Mouse (Mus musculus) erythroid progenitor cell, adult 5-6 weeks (primary cell): ENCODE measurements around the gene Tff1. TPM values are rescaled to one million over a fixed set of nuclear protein-coding genes. Genes with fewer than 3 reads are reported as not detected.

Experiments
- ATAC-seq: replicated peaks from 2 replicates; pipeline ENCODE4 v1.8.0; 2016; ENCODE audit warnings: moderate number of reproducible peaks, mild to moderate bottlenecking, moderate TSS enrichment, inconsistent platforms; ENCODE audit not compliant: poor library complexity, low FRiP score, severe bottlenecking
- total RNA-seq, 2 experiments: library from RNA; stranded (forward) in 1 of 2; stranded (reverse) in 1 of 2; fragments of 150-400 nt in 1 of 2; fragments of 186-747, 209-891 nt in 1 of 2; gene quantifications; 2 replicates each; pipeline versions ENCODE4 v1.2.3 to v1.2.4; 2015 to 2017; ENCODE audit warnings: low replicate concordance in 2 of 2

The Tff1 gene
- total RNA-seq, 2 experiments from 2014 or later = not detected

- no peak for ATAC-seq
Observed at GRCm38 (mm10) chr17:31116063-31116462, 49.0 kb downstream of the Tff1 start.

GRCm38 (mm10) chr17:31113191-31113856 lies 51.8 kb downstream of the Tff1 start:
- no peak for ATAC-seq

Other genes starting within 250 kb of the Tff1 start
- not detected in 2 replicates for gene Umodl1, start 210.6 kb downstream of the Tff1 start, total RNA-seq (2015; ENCODE audit: low replicate concordance)
- gene Umodl1, start 210.6 kb downstream of the Tff1 start, total RNA-seq (2017; ENCODE audit: low replicate concordance) = not detected in 2 replicates
- gene Abcg1, start 107.6 kb downstream of the Tff1 start, total RNA-seq (2015; ENCODE audit: low replicate concordance) = 6.5 and 6.7 TPM in 2 replicates
- gene Abcg1, start 107.6 kb downstream of the Tff1 start, total RNA-seq (2017; ENCODE audit: low replicate concordance) = 3.6 and 9.9 TPM in 2 replicates
- gene Tff3, start 35.6 kb downstream of the Tff1 start, total RNA-seq (2015; ENCODE audit: low replicate concordance) = not detected in 2 replicates
- not detected in 2 replicates for gene Tff3, start 35.6 kb downstream of the Tff1 start, total RNA-seq (2017; ENCODE audit: low replicate concordance)
- gene Tff2, start 21.0 kb downstream of the Tff1 start, total RNA-seq (2015; ENCODE audit: low replicate concordance) = not detected in 2 replicates
- not detected in 2 replicates for gene Tff2, start 21.0 kb downstream of the Tff1 start, total RNA-seq (2017; ENCODE audit: low replicate concordance)
- gene Tmprss3, start 33.7 kb upstream of the Tff1 start, total RNA-seq (2015; ENCODE audit: low replicate concordance) = 1.8 TPM in 1 of 2 replicates, not detected in the other
- 0.15 TPM in 1 of 2 replicates, not detected in the other for gene Tmprss3, start 33.7 kb upstream of the Tff1 start, total RNA-seq (2017; ENCODE audit: low replicate concordance)
- 5.0 and 6.8 TPM in 2 replicates for gene Ubash3a, start 42.6 kb upstream of the Tff1 start, total RNA-seq (2015; ENCODE audit: low replicate concordance)
- 1.8 and 12.2 TPM in 2 replicates for gene Ubash3a, start 42.6 kb upstream of the Tff1 start, total RNA-seq (2017; ENCODE audit: low replicate concordance)
- 4.0 TPM in 1 of 2 replicates, not detected in the other for gene Rsph1, start 112.1 kb upstream of the Tff1 start, total RNA-seq (2015; ENCODE audit: low replicate concordance)
- not detected in 2 replicates for gene Rsph1, start 112.1 kb upstream of the Tff1 start, total RNA-seq (2017; ENCODE audit: low replicate concordance)
- gene Slc37a1, start 121.5 kb upstream of the Tff1 start, total RNA-seq (2015; ENCODE audit: low replicate concordance) = 2.5 and 4.7 TPM in 2 replicates
- gene Slc37a1, start 121.5 kb upstream of the Tff1 start, total RNA-seq (2017; ENCODE audit: low replicate concordance) = 0.23 and 1.2 TPM in 2 replicates
- not detected in 2 replicates for gene Pde9a, start 220.9 kb upstream of the Tff1 start, total RNA-seq (2015; ENCODE audit: low replicate concordance)
- not detected in 2 replicates for gene Pde9a, start 220.9 kb upstream of the Tff1 start, total RNA-seq (2017; ENCODE audit: low replicate concordance)